Mouse (Mus musculus) adrenal gland, postnatal 10 days (tissue): ENCODE data around the gene Stt3b. TPM values are rescaled to one million over a fixed set of nuclear protein-coding genes. Genes with fewer than 3 reads are reported as not detected.

Experiments
- DNase-seq: peaks from one replicate; pipeline ENCODE4 v3.0.0; 2021; ENCODE audit warnings: mixed read lengths
- long read RNA-seq, 2 experiments: library from polyadenylated mRNA; stranded (forward); transcript quantifications; one replicate each; pipeline ENCODE4 v2.0.0; 2021
- total RNA-seq, 2 experiments: library from RNA; stranded (reverse); gene quantifications; 2 replicates each; pipeline ENCODE4 v1.2.3; 2021

Gene Stt3b
- 100 to 1,000 TPM; 113 to 118 TPM for total RNA-seq
- long read RNA-seq, experiment 1, full-length matches to known transcripts: 134 of 155 reads
- long read RNA-seq, experiment 1, partial matches to known transcripts: 11 of 155 reads
- long read RNA-seq, experiment 1, other reads (novel, unspliced or antisense): 10 of 155 reads
- long read RNA-seq, experiment 2, full-length matches to known transcripts: 70 of 82 reads
- long read RNA-seq, experiment 2, partial matches to known transcripts: 6 of 82 reads
- long read RNA-seq, experiment 2, other reads (novel, unspliced or antisense): 6 of 82 reads

GRCm38 (mm10) chr9:115310346-115311222 is at the start of gene Stt3b:
Stt3b (minus strand) TSS chr9:115310421.
- peak; percentile 100 for DNase-seq

GRCm38 (mm10) chr9:115358421-115358820 is 48.2 kb upstream of the Stt3b start:
- no peak for DNase-seq

GRCm38 (mm10) chr9:115357996-115358395 is 47.8 kb upstream of the Stt3b start:
- DNase-seq: no peak

GRCm38 (mm10) chr9:115356731-115357458 is 46.7 kb upstream of the Stt3b start:
- DNase-seq: no peak

GRCm38 (mm10) chr9:115355972-115356371 is 45.8 kb upstream of the Stt3b start:
- DNase-seq: no peak

- no peak for DNase-seq
Measured at GRCm38 (mm10) chr9:115349741-115350512, 39.7 kb upstream of the Stt3b start.

- DNase-seq: no peak
Measured at GRCm38 (mm10) chr9:115349106-115349505, 38.9 kb upstream of the Stt3b start.

GRCm38 (mm10) chr9:115344930-115345329 is 34.7 kb upstream of the Stt3b start:
- DNase-seq: no peak

GRCm38 (mm10) chr9:115341576-115341975 is 31.4 kb upstream of the Stt3b start:
- no peak for DNase-seq

- no peak for DNase-seq
Measured at GRCm38 (mm10) chr9:115340212-115340815, 30.1 kb upstream of the Stt3b start.

- DNase-seq: no peak
Measured at GRCm38 (mm10) chr9:115338816-115339215, 28.6 kb upstream of the Stt3b start.

GRCm38 (mm10) chr9:115333016-115333415 is 22.8 kb upstream of the Stt3b start:
- no peak for DNase-seq

GRCm38 (mm10) chr9:115332339-115332738 is 22.1 kb upstream of the Stt3b start:
- no peak for DNase-seq

- peak; percentile 29 for DNase-seq
Measured at GRCm38 (mm10) chr9:115330861-115331476, 20.7 kb upstream of the Stt3b start.

- DNase-seq: no peak
Measured at GRCm38 (mm10) chr9:115326533-115326890, 16.3 kb upstream of the Stt3b start.

GRCm38 (mm10) chr9:115325831-115326532 is 15.8 kb upstream of the Stt3b start:
- no peak for DNase-seq

GRCm38 (mm10) chr9:115323572-115323971 is 13.4 kb upstream of the Stt3b start:
- DNase-seq: no peak

GRCm38 (mm10) chr9:115322385-115322784 is 12.2 kb upstream of the Stt3b start:
- no peak for DNase-seq

- DNase-seq: no peak
Measured at GRCm38 (mm10) chr9:115321052-115321451, 10.8 kb upstream of the Stt3b start.

- DNase-seq: peak; percentile 26
Measured at GRCm38 (mm10) chr9:115320156-115320555, 9.9 kb upstream of the Stt3b start.
